Mouse (Mus musculus): ENCODE results near the gene Kcns3. TPM values are rescaled to one million over a fixed set of nuclear protein-coding genes. Genes with fewer than 3 reads are reported as not detected.
A peak's percentile ranks its signal among the peaks of the same experiment; 100 is the strongest.

Gene Kcns3
- 0.40 and 0.55 TPM in 2 replicates for polyA plus RNA-seq (2012; rRNA removed)

DNA sequence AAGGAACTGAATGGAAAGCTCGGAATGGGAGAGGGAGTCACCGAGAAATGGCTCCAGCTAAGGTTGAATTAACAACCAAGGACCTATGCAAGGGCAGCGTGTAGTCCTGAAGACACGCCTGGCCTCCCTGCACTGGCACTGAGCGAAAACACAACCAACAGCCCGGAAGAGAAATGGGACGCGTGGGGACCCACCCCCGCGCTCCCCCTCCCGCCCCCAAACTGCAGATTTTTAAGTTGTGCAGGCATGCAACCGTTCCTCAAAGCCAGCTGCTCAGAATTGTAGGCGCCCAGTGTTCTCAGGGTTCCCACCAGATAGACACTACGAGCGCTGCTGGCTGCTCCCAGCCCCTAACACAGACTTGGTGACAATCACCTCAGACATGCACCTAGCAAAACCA, at the start of gene Kcns3:
Gene Kcns3 (minus strand): TSS at position 42 of the 400 bp plus-strand sequence.
- no peak for TF ChIP-seq CTCF (IDR thresholded peaks at IDR 0.05; ENCODE audit: borderline replicate concordance, extremely low read depth, insufficient read depth, insufficient read length)
- no peak for TF ChIP-seq POLR2A (IDR thresholded peaks at IDR 0.05; ENCODE audit: borderline replicate concordance, extremely low read depth, insufficient read depth, insufficient read length, poor library complexity, severe bottlenecking)
- DNase-seq (ENCODE audit: low read depth) = peak; percentile 6

- TF ChIP-seq CTCF (IDR thresholded peaks at IDR 0.05; ENCODE audit: borderline replicate concordance, extremely low read depth, insufficient read depth, insufficient read length) (no peak), POLR2A (IDR thresholded peaks at IDR 0.05; ENCODE audit: borderline replicate concordance, extremely low read depth, insufficient read depth, insufficient read length, poor library complexity, severe bottlenecking) (no peak)
- no peak for DNase-seq (ENCODE audit: low read depth)
Measured at GRCm38 (mm10) chr12:11198551-11198950, 47.7 kb upstream of the Kcns3 start.

GRCm38 (mm10) chr12:11198026-11198425, 47.2 kb upstream of the Kcns3 start:
- DNase-seq (ENCODE audit: low read depth) = peak; percentile 59
- TF ChIP-seq POLR2A (IDR thresholded peaks at IDR 0.05; ENCODE audit: borderline replicate concordance, extremely low read depth, insufficient read depth, insufficient read length, poor library complexity, severe bottlenecking) (no peak), CTCF (IDR thresholded peaks at IDR 0.05; ENCODE audit: borderline replicate concordance, extremely low read depth, insufficient read depth, insufficient read length) (no peak)

- TF ChIP-seq CTCF (IDR thresholded peaks at IDR 0.05; ENCODE audit: borderline replicate concordance, extremely low read depth, insufficient read depth, insufficient read length) (no peak), POLR2A (IDR thresholded peaks at IDR 0.05; ENCODE audit: borderline replicate concordance, extremely low read depth, insufficient read depth, insufficient read length, poor library complexity, severe bottlenecking) (no peak)
- DNase-seq (ENCODE audit: low read depth) = no peak
Measured at GRCm38 (mm10) chr12:11196830-11197229, 46.0 kb upstream of the Kcns3 start.

DNA sequence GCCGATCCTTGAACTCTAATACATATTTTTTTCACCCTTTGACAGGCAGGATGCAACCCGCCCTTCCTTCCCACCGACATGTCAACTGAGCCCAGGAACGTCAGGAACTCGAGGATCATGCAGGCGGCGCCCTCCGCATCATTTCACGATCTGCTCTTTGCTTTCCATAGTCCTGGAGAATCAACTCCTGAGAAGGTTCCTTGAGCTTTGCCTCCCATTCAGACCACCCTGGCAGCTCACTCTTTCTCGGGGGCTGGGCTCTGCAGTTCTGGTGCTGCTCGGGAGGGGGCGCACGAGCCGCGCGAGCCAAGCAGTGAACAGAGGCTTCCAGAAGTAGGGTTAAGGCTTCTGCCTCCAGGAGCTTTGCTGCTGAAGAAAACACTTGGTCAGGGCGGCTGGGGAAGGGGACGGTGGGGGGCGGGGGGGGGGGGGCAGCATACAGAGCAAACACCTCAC, 45.3 kb upstream of the Kcns3 start:
- DNase-seq (ENCODE audit: low read depth) = peak; percentile 75
- no peak for TF ChIP-seq POLR2A (IDR thresholded peaks at IDR 0.05; ENCODE audit: borderline replicate concordance, extremely low read depth, insufficient read depth, insufficient read length, poor library complexity, severe bottlenecking)
- TF ChIP-seq CTCF (IDR thresholded peaks at IDR 0.05; ENCODE audit: borderline replicate concordance, extremely low read depth, insufficient read depth, insufficient read length) = peak; percentile 96

DNA sequence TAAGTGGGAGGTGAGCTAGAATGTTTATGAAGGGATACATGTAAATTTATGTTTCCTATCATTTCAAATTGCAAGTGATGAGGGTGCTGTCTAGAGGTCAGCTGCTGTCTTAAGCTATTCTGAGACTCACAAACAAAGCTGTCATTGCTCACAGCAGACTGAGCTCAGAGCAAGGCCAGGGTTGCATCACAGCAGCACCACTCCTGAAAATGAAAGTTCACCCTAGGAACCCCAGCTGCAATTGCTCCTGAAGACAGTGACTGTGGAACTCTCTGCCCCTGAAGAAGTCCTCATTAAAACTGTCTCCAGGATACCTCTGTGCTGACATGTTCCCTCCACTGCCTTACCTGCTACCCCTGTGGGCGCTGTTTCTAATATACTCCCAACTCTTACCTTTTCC, 44.2 kb upstream of the Kcns3 start:
- TF ChIP-seq CTCF (IDR thresholded peaks at IDR 0.05; ENCODE audit: borderline replicate concordance, extremely low read depth, insufficient read depth, insufficient read length) (no peak), POLR2A (IDR thresholded peaks at IDR 0.05; ENCODE audit: borderline replicate concordance, extremely low read depth, insufficient read depth, insufficient read length, poor library complexity, severe bottlenecking) (no peak)
- DNase-seq (ENCODE audit: low read depth) = no peak

DNA sequence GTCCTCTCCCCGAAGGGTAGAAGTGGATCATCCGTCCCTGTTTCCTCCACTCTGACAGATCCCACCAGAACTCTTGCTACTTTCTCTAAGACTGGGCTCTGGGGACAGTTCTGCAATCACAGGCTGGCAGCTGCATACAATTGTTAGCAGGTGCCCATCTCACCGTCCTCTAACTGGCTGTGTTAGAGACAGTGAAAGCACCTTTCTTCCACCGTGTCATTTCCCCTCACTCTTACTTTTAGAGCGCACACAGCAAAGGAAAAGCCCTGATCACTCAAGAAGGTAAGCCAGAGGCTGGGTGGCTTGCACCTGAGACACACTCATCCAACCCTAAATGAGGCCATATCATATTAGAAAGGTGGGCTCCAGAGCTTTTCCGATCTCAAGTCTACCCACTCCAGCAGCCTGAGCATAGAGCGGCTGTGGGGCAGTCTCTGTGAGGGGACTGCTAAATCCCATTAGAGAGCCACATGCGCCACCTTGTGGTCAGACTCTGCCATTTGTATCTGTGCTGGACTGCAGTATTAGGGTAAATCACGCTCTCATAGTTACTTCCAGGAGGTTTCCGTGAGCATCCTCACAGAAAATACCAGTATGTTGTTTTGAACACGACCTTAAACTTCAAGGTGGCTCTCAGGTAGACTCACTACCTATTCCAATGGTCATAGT, 27.8 kb upstream of the Kcns3 start:
- peak; percentile 95 for DNase-seq (ENCODE audit: low read depth)
- TF ChIP-seq POLR2A (IDR thresholded peaks at IDR 0.05; ENCODE audit: borderline replicate concordance, extremely low read depth, insufficient read depth, insufficient read length, poor library complexity, severe bottlenecking) (no peak), CTCF (IDR thresholded peaks at IDR 0.05; ENCODE audit: borderline replicate concordance, extremely low read depth, insufficient read depth, insufficient read length) (peak; percentile 92)

- TF ChIP-seq POLR2A (IDR thresholded peaks at IDR 0.05; ENCODE audit: borderline replicate concordance, extremely low read depth, insufficient read depth, insufficient read length, poor library complexity, severe bottlenecking) = no peak
- TF ChIP-seq CTCF (IDR thresholded peaks at IDR 0.05; ENCODE audit: borderline replicate concordance, extremely low read depth, insufficient read depth, insufficient read length) = peak; percentile 4; the same call in 1 of the 2 replicates
- peak; percentile 14 for DNase-seq (ENCODE audit: low read depth)
Measured at GRCm38 (mm10) chr12:11177408-11178394, 26.8 kb upstream of the Kcns3 start.

DNA sequence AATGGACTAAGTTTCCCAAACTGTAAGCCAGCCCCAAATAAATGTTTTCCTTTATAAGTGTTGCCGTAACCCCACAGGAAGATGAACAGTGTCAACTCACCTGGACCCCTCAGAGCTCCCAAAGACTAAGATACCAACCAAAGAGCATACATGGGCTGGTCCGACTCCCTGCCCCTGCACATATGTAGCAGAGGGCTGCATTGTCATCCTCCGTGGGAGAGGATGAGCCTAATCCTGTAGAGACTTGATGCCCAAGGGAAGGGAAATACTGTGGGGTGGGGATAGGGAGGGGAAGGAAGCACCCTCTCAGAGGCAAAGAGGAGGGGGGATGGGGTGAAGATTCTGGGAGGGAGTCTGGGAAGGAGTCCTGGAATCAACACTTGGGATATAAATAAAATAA, 7.8 kb upstream of the Kcns3 start:
- TF ChIP-seq POLR2A (IDR thresholded peaks at IDR 0.05; ENCODE audit: borderline replicate concordance, extremely low read depth, insufficient read depth, insufficient read length, poor library complexity, severe bottlenecking) (no peak), CTCF (IDR thresholded peaks at IDR 0.05; ENCODE audit: borderline replicate concordance, extremely low read depth, insufficient read depth, insufficient read length) (no peak)

DNA sequence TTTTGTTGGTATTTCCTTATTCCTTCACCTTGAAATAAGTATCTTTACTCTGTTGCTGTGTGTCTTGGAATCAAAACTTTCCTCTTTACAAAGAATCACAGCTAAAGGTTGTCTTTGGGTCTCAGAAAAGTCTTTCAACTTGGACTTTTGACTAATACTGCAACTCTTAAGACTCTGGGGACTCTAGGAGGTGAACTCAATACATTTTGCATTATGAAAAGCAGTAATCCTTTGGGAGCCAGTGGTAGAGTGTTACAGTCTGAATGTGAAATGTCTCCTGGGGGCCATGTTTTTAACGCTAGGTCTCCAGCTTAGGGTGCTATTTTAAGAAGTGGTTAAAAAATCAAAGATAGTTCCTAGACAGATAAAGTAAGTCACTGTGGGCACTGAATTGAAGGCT, 4.3 kb upstream of the Kcns3 start:
- no peak for TF ChIP-seq CTCF (IDR thresholded peaks at IDR 0.05; ENCODE audit: borderline replicate concordance, extremely low read depth, insufficient read depth, insufficient read length)

More for the DNA sequence above, 7.8 kb upstream of the Kcns3 start:
- DNase-seq (ENCODE audit: low read depth) = no peak

DNA sequence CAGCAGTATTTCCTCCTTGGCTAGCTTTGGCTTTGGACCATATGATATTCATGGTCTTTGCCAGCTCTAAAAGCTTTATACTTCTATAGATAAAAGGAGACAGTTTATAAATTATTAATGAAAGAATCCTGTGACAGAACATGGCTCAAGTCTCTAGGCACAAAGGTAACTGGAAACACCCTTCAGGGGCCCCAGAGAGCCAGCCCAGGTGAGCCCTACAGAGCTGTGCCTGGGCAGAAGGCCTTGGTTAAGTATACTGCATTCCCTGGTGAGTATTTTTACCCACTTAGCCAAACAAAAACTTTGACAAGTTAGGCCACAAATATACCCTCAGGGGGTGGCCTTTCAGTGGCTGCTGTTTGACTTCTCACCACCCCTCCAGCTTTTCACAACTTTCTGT, 2.7 kb upstream of the Kcns3 start:
- no peak for DNase-seq (ENCODE audit: low read depth)
- TF ChIP-seq POLR2A (IDR thresholded peaks at IDR 0.05; ENCODE audit: borderline replicate concordance, extremely low read depth, insufficient read depth, insufficient read length, poor library complexity, severe bottlenecking) (no peak), CTCF (IDR thresholded peaks at IDR 0.05; ENCODE audit: borderline replicate concordance, extremely low read depth, insufficient read depth, insufficient read length) (no peak)

More for the DNA sequence above, 4.3 kb upstream of the Kcns3 start:
- DNase-seq (ENCODE audit: low read depth) = no peak
